Mouse (Mus musculus) CH12.LX (cell line): ENCODE data around the gene Tmem63c. TPM values are rescaled to one million over a fixed set of nuclear protein-coding genes. Genes with fewer than 3 reads are reported as not detected.

Experiments used
- DNase-seq: peaks from one replicate; pipeline ENCODE4 v3.0.0-alpha.2; 2013; ENCODE audit errors: extremely low read depth
- H3K27ac ChIP-seq: 2 replicates; pipeline ENCODE4 v1.5.1; 2012; ENCODE audit warnings: low read depth, mild to moderate bottlenecking, control low read depth, moderate library complexity; ENCODE audit not compliant: insufficient read depth
- H3K27me3 ChIP-seq: replicated peaks from 2 replicates; pipeline ENCODE3; 2012; ENCODE audit warnings: inconsistent platforms
- H3K36me3 ChIP-seq, 2 experiments: replicated peaks in 1 of 2; 2 replicates each; pipeline versions ENCODE3 to v1.6.1; 2012; ENCODE audit warnings: inconsistent platforms in 1 of 2, low read length in 1 of 2, mild to moderate bottlenecking in 1 of 2, mixed read lengths in 1 of 2, moderate library complexity in 1 of 2; ENCODE audit not compliant: control insufficient read depth in 1 of 2, insufficient read depth in 1 of 2
- H3K4me1 ChIP-seq, 2 experiments: 2 replicates each; pipeline ENCODE4 v1.6.1; 2012; ENCODE audit warnings: inconsistent platforms in 1 of 2, moderate library complexity in 1 of 2; ENCODE audit not compliant: insufficient read depth in 2 of 2, control insufficient read depth in 1 of 2
- H3K4me2 ChIP-seq: 2 replicates; pipeline ENCODE4 v1.6.1; 2012; ENCODE audit warnings: low read depth, mild to moderate bottlenecking, control low read depth; ENCODE audit not compliant: poor library complexity, insufficient read depth, severe bottlenecking
- H3K4me3 ChIP-seq, 3 experiments: fragments of 150-350 bp in 1 of 3; sonication (generic) in 1 of 3; replicated peaks in 1 of 3; 2 replicates each; pipeline versions ENCODE3 to v1.5.1; 2011 to 2012; ENCODE audit warnings: low read depth in 2 of 3, low read length in 2 of 3, mild to moderate bottlenecking in 2 of 3, moderate library complexity in 2 of 3, control low read depth in 1 of 3, improper control_type of control experiment in 1 of 3, inconsistent platforms in 1 of 3, mixed read lengths in 1 of 3; ENCODE audit not compliant: poor library complexity in 1 of 3
- H3K79me2 ChIP-seq: replicated peaks from 2 replicates; pipeline ENCODE4 v1.6.1; 2012; ENCODE audit warnings: mild to moderate bottlenecking, moderate library complexity; ENCODE audit not compliant: control insufficient read depth, poor library complexity, insufficient read depth, severe bottlenecking; ENCODE audit errors: extremely low read depth
- H3K9ac ChIP-seq: 2 replicates; pipeline ENCODE4 v1.6.1; 2012; ENCODE audit warnings: low read depth, mild to moderate bottlenecking, control low read depth, moderate library complexity; ENCODE audit not compliant: insufficient read depth
- H3K9me3 ChIP-seq: replicated peaks from 2 replicates; pipeline ENCODE3; 2012; ENCODE audit warnings: low read length, inconsistent platforms, mixed read lengths
- BHLHE40 ChIP-seq: IDR thresholded peaks from 2 replicates; pipeline ENCODE4 v1.6.1; 2011; ENCODE audit warnings: mild to moderate bottlenecking, low read depth, low read length, improper control_type of control experiment
- CHD1 ChIP-seq: IDR thresholded peaks from 2 replicates; pipeline ENCODE4 v1.6.1; 2012; ENCODE audit warnings: low read depth, low read length, improper control_type of control experiment, inconsistent platforms
- CHD2 ChIP-seq: IDR thresholded peaks from 2 replicates; pipeline ENCODE4 v1.6.1; 2011; ENCODE audit warnings: low read length, improper control_type of control experiment
- CTCF ChIP-seq, 2 experiments: IDR thresholded peaks in 1 of 2; conservative IDR thresholded peaks in 1 of 2; 2 replicates each; pipeline ENCODE4 v1.5.1; 2011 to 2012; ENCODE audit warnings: low read depth in 2 of 2, low read length in 2 of 2, improper control_type of control experiment in 1 of 2, inconsistent platforms in 1 of 2, mild to moderate bottlenecking in 1 of 2, moderate library complexity in 1 of 2
- ELF1 ChIP-seq: IDR thresholded peaks from 2 replicates; pipeline ENCODE4 v1.6.1; 2014; ENCODE audit warnings: low read depth, mild to moderate bottlenecking, inconsistent platforms, low read length, improper control_type of control experiment
- HCFC1 ChIP-seq: IDR thresholded peaks from 2 replicates; pipeline ENCODE4 v1.6.1; 2012; ENCODE audit warnings: low read depth, mild to moderate bottlenecking, inconsistent platforms, low read length, improper control_type of control experiment
- JUN ChIP-seq: IDR thresholded peaks from 2 replicates; pipeline ENCODE4 v1.6.1; 2011; ENCODE audit warnings: low read depth, mild to moderate bottlenecking, low read length, improper control_type of control experiment, moderate library complexity; ENCODE audit not compliant: insufficient read depth
- JUND ChIP-seq: conservative IDR thresholded peaks from 2 replicates; pipeline ENCODE4 v1.6.1; 2011; ENCODE audit warnings: low read depth, low read length, improper control_type of control experiment
- KAT2A ChIP-seq: IDR thresholded peaks from 2 replicates; pipeline ENCODE4 v1.6.1; 2012; ENCODE audit warnings: low read length, improper control_type of control experiment, inconsistent platforms; ENCODE audit not compliant: insufficient replicate concordance
- MAFK ChIP-seq: IDR thresholded peaks from 2 replicates; pipeline ENCODE4 v1.6.1; 2011; ENCODE audit warnings: low read length, improper control_type of control experiment; ENCODE audit not compliant: insufficient replicate concordance
- MAX ChIP-seq: IDR thresholded peaks from 2 replicates; pipeline ENCODE4 v1.6.1; 2011; ENCODE audit warnings: low read length, improper control_type of control experiment
- MAZ ChIP-seq: IDR thresholded peaks from 2 replicates; pipeline ENCODE4 v1.6.1; 2012; ENCODE audit warnings: low read depth, mild to moderate bottlenecking, inconsistent platforms, low read length, improper control_type of control experiment, moderate library complexity
- MYC ChIP-seq: IDR thresholded peaks from 2 replicates; pipeline ENCODE4 v1.6.1; 2011; ENCODE audit warnings: low read depth, mild to moderate bottlenecking, improper control_type of control experiment, low read length
- NELFE ChIP-seq: IDR thresholded peaks from 2 replicates; pipeline ENCODE4 v1.6.1; 2011; ENCODE audit warnings: low read depth, low read length, improper control_type of control experiment
- NRF1 ChIP-seq: IDR thresholded peaks from 2 replicates; pipeline ENCODE4 v1.6.1; 2014; ENCODE audit warnings: low read depth, mild to moderate bottlenecking, inconsistent platforms, low read length, improper control_type of control experiment, moderate library complexity
- POLR2AphosphoS2 ChIP-seq: IDR thresholded peaks from 2 replicates; pipeline ENCODE4 v1.6.1; 2011; ENCODE audit warnings: low read depth, low read length, improper control_type of control experiment
- RAD21 ChIP-seq: IDR thresholded peaks from 2 replicates; pipeline ENCODE4 v1.6.1; 2011; ENCODE audit warnings: low read depth, mild to moderate bottlenecking, low read length, improper control_type of control experiment, moderate library complexity
- SIN3A ChIP-seq: IDR thresholded peaks from 2 replicates; pipeline ENCODE4 v1.6.1; 2012; ENCODE audit warnings: low read length, improper control_type of control experiment, inconsistent platforms
- SMC3 ChIP-seq: IDR thresholded peaks from 2 replicates; pipeline ENCODE4 v1.6.1; 2011; ENCODE audit warnings: low read depth, low read length, improper control_type of control experiment
- TBP ChIP-seq: conservative IDR thresholded peaks from 2 replicates; pipeline ENCODE4 v1.6.1; 2011; ENCODE audit warnings: low read depth, low read length, improper control_type of control experiment
- TCF12 ChIP-seq: IDR thresholded peaks from 2 replicates; pipeline ENCODE4 v1.6.1; 2014; ENCODE audit warnings: low read depth, mild to moderate bottlenecking, inconsistent platforms, low read length, improper control_type of control experiment
- UBTF ChIP-seq: IDR thresholded peaks from 2 replicates; pipeline ENCODE4 v1.6.1; 2012; ENCODE audit warnings: low read depth, mild to moderate bottlenecking, inconsistent platforms, low read length, improper control_type of control experiment, moderate library complexity
- USF1 ChIP-seq: IDR thresholded peaks from 2 replicates; pipeline ENCODE4 v1.6.1; 2014; ENCODE audit warnings: low read depth, mild to moderate bottlenecking, inconsistent platforms, low read length, improper control_type of control experiment
- ZKSCAN1 ChIP-seq: IDR thresholded peaks from 2 replicates; pipeline ENCODE4 v1.6.1; 2012; ENCODE audit warnings: low read depth, inconsistent platforms, low read length, improper control_type of control experiment, borderline replicate concordance
- ZNF384 ChIP-seq: IDR thresholded peaks from 2 replicates; pipeline ENCODE4 v1.6.1; 2012; ENCODE audit warnings: low read depth, low read length, improper control_type of control experiment, inconsistent platforms
- dilution Hi-C: fragments of 300-500 bp; cut with MboI; formaldehyde crosslinking; loops from 2 replicates; pipeline ENCODE4 v1.14.3; 2020; ENCODE audit warnings: low sequenced_read_pairs; ENCODE audit not compliant: extremely low pct_unique_long_range_greater_than_20kb, extremely low pct_ligation_motif_present
- in situ Hi-C: fragments of 300-500 bp; cut with MboI; formaldehyde crosslinking; loops from 3 replicates; pipeline ENCODE4 v1.14.3; 2019; ENCODE audit warnings: low sequenced_read_pairs, low pct_ligation_motif_present, low pct_unique_long_range_greater_than_20kb, mixed read lengths
- polyA plus RNA-seq: library from polyadenylated mRNA; unstranded; fragments of >175 nt; gene quantifications from 2 replicates; pipeline ENCODE4 v1.2.1, GENCODE M21; 2012; ENCODE audit warnings: low read depth; ENCODE audit not compliant: insufficient read length
- total RNA-seq, 2 experiments: library from RNA; depleted of rRNA; stranded (reverse); fragments of 300-350 nt in 1 of 2; fragments of >200 nt in 1 of 2; gene quantifications; 2 replicates each; pipeline ENCODE4 v1.2.3; 2012 to 2014

Gene Tmem63c
- total and polyA plus RNA-seq, 3 experiments: 0.08 to 0.53 (median 0.11) TPM

GRCm38 (mm10) chr12:87076610-87077009, 55.5 kb downstream of the Tmem63c start:
- Histone ChIP-seq H3K4me3 (no peak overlapping the region), H3K27me3 (peaks cover 17% of the 10 kb centered on the region), H3K36me3 (no peaks in the 10 kb centered on the region), H3K9me3 (no peaks in the 10 kb centered on the region), H3K4me1 (no peaks in the 10 kb centered on the region), H3K27ac (no peak overlapping the region), H3K9ac (no peak overlapping the region), H3K4me2 (no peak overlapping the region), H3K79me2 (no peaks in the 10 kb centered on the region)
- dilution Hi-C loops: no loop called here
- TF ChIP-seq ELF1 (peak; percentile 62; the same call in 1 of the 2 replicates), UBTF (no peak), HCFC1 (peak; percentile 74), CTCF (conservative IDR thresholded peaks at IDR 0.05 in 1 of 2, IDR thresholded peaks at IDR 0.05 in 1 of 2; ENCODE audit: low read depth in 2 of 2, low read length in 2 of 2) (no peak), JUND (no peak), ZKSCAN1 (no peak), TBP (0 out of 2 replicates have a peak, but pooled peaks have one; percentile 54), NELFE (no peak), ZNF384 (no peak), KAT2A (no peak)
- peak; percentile 24 for DNase-seq
- in situ Hi-C loops: no loop called here

- Histone ChIP-seq H3K79me2 (no peaks in the 10 kb centered on the region), H3K36me3 (no peaks in the 10 kb centered on the region), H3K9me3 (no peaks in the 10 kb centered on the region), H3K4me3 (no peak overlapping the region), H3K4me1 (no peaks in the 10 kb centered on the region; a peak in 1 of 4 replicates), H3K9ac (no peak overlapping the region), H3K27ac (no peak overlapping the region), H3K4me2 (no peak overlapping the region), H3K27me3 (peaks cover 41% of the 10 kb centered on the region)
- dilution Hi-C loops: no loop called here
- TF ChIP-seq MYC (no peak), TCF12 (no peak), NELFE (no peak), RAD21 (no peak), MAFK (no peak), BHLHE40 (no peak), MAX (no peak), JUND (no peak), MAZ (no peak), ZKSCAN1 (no peak), SIN3A (no peak), SMC3 (no peak), USF1 (no peak), POLR2AphosphoS2 (no peak), NRF1 (no peak), CHD2 (no peak), ELF1 (no peak), JUN (no peak), CHD1 (no peak), ZNF384 (no peak)
- DNase-seq: no peak
- in situ Hi-C loops: no loop called here
Measured at GRCm38 (mm10) chr12:87082797-87083196, 61.7 kb downstream of the Tmem63c start.
